21 mouse cellular contexts compared by ENCODE assay signal in genomic region chr1:62499146-62499545, GRCm38 (mm10).
DNase-seq lines count a peak whose midpoint lies in the region; ATAC-seq and TF ChIP-seq lines count a peak whose summit lies in the region.
"Had no signal": no experiment of that assay in that cellular context is flagged by ENCODE, and none has a peak within 500 bp of the region (broad histone marks: within the 10 kb centered on the region; RNA-seq: fewer than 3 reads in every experiment).

No protein-coding gene starts in this region.

- H3K27ac ChIP-seq in lung, embryonic 14.5 days (ENCODE audit: low read depth) = no peak overlapping the region
- H3K27ac ChIP-seq: forebrain, embryonic 15.5 days; hindbrain, embryonic 13.5 days; kidney, embryonic 15.5 days; limb, embryonic 12.5 days; liver, embryonic 14.5 days; macrophage had no signal

- no peak for TF ChIP-seq CTCF in lung, embryonic 14.5 days (IDR thresholded peaks at IDR 0.05; ENCODE audit: low read depth)
- no peak for TF ChIP-seq CTCF in lung, adult 2 months (IDR thresholded peaks at IDR 0.05; ENCODE audit: insufficient read depth, low read length)

- no peak for TF ChIP-seq POLR2A in lung, adult 2 months (IDR thresholded peaks at IDR 0.05; ENCODE audit: borderline replicate concordance, extremely low read depth, low read depth, low read length)

- H3K27me3 ChIP-seq in lung, embryonic 14.5 days (ENCODE audit: insufficient read depth, low read length) = no peaks in the 10 kb centered on the region
- H3K27me3 ChIP-seq: forebrain, embryonic 15.5 days; hindbrain, embryonic 13.5 days; kidney, embryonic 15.5 days; limb, embryonic 12.5 days had no signal

- 66% methylated on average over 5 of the region's 5 CpGs for WGBS in lung, embryonic 14.5 days
- 62% methylated on average over 5 of the region's 5 CpGs for WGBS in lung, adult 2 months

- no peaks in the 10 kb centered on the region for H3K9me3 ChIP-seq in lung, embryonic 14.5 days (ENCODE audit: low read depth, low read length)
- H3K9me3 ChIP-seq: forebrain, embryonic 15.5 days; hindbrain, embryonic 13.5 days; kidney, embryonic 15.5 days; limb, embryonic 12.5 days had no signal

- no peaks in the 10 kb centered on the region for H3K36me3 ChIP-seq in lung, embryonic 14.5 days (ENCODE audit: insufficient read depth)
- H3K36me3 ChIP-seq: forebrain, embryonic 15.5 days; hindbrain, embryonic 13.5 days; kidney, embryonic 15.5 days; limb, embryonic 12.5 days had no signal

- no peaks in the 10 kb centered on the region for H3K4me1 ChIP-seq in lung, embryonic 14.5 days (ENCODE audit: insufficient read depth)
- H3K4me1 ChIP-seq in lung, adult 2 months (ENCODE audit: control insufficient read depth, insufficient read depth, low read length) = no peaks in the 10 kb centered on the region
- H3K4me1 ChIP-seq: hindbrain, embryonic 13.5 days; kidney, embryonic 15.5 days had no signal

- no peak overlapping the region for H3K4me2 ChIP-seq in lung, embryonic 14.5 days
- H3K4me2 ChIP-seq: forebrain, embryonic 15.5 days; heart, embryonic 11.5 days; hindbrain, embryonic 13.5 days; kidney, embryonic 15.5 days; limb, embryonic 12.5 days; midbrain, embryonic 11.5 days had no signal

- no peak for ATAC-seq in lung, embryonic 14.5 days (ENCODE audit: insufficient read depth)
- ATAC-seq: forebrain, embryonic 15.5 days; inflammation-experienced regulatory T-cells, adult 6 months had no signal

- H3K4me3 ChIP-seq in lung, embryonic 14.5 days (ENCODE audit: low read depth, low read length) = no peak overlapping the region
- no peak overlapping the region for H3K4me3 ChIP-seq in lung, adult 2 months (replicated peaks; ENCODE audit: extremely low read depth, low read depth, low read length)
- H3K4me3 ChIP-seq: erythroblast, embryonic 14.5 days; forebrain, embryonic 15.5 days; hindbrain, embryonic 13.5 days; kidney, embryonic 15.5 days; limb, embryonic 12.5 days had no signal

- peak; percentile 20 for DNase-seq in gastrocnemius, adult 18-20 months (ENCODE audit: low spot score)
- DNase-seq in gastrocnemius, postnatal 25 days = no peak
- DNase-seq in lung, embryonic 14.5 days = peak; percentile 34
- no peak for DNase-seq in lung, adult 2 months
- peak; percentile 27 for DNase-seq in fibroblast of lung, adult 2 months (ENCODE audit: low read depth)
- DNase-seq in lung, postnatal 36 days = peak; percentile 25
- DNase-seq in MN1 (ENCODE audit: low spot score) = no peak
- DNase-seq: cerebellum, adult 18-20 months; cerebellum, postnatal 36 days; heart, postnatal 14 days; thymus, adult 2 months had no signal

- no peak overlapping the region for H3K9ac ChIP-seq in lung, embryonic 14.5 days
- H3K9ac ChIP-seq: forebrain, embryonic 15.5 days; hindbrain, embryonic 13.5 days; kidney, embryonic 15.5 days; limb, embryonic 12.5 days; liver, embryonic 14.5 days had no signal

Comparison
In these comparisons a context has a peak if more than half of its experiments do, and no peak if none do; other contexts are left out.
1. DNase-seq: peak in gastrocnemius, adult 18-20 months (single experiment), lung, embryonic 14.5 days (single experiment), fibroblast of lung, adult 2 months (single experiment) and lung, postnatal 36 days (single experiment); none in gastrocnemius, postnatal 25 days (single experiment), lung, adult 2 months (single experiment) and MN1 (single experiment).